Mouse (Mus musculus): ENCODE data around the gene Tor1a. TPM values are rescaled to one million over a fixed set of nuclear protein-coding genes. Genes with fewer than 3 reads are reported as not detected.

Tor1a gene
- total and polyA plus RNA-seq, 2 experiments from 2014 or later, result 62.4 to 83.2 TPM

DNA sequence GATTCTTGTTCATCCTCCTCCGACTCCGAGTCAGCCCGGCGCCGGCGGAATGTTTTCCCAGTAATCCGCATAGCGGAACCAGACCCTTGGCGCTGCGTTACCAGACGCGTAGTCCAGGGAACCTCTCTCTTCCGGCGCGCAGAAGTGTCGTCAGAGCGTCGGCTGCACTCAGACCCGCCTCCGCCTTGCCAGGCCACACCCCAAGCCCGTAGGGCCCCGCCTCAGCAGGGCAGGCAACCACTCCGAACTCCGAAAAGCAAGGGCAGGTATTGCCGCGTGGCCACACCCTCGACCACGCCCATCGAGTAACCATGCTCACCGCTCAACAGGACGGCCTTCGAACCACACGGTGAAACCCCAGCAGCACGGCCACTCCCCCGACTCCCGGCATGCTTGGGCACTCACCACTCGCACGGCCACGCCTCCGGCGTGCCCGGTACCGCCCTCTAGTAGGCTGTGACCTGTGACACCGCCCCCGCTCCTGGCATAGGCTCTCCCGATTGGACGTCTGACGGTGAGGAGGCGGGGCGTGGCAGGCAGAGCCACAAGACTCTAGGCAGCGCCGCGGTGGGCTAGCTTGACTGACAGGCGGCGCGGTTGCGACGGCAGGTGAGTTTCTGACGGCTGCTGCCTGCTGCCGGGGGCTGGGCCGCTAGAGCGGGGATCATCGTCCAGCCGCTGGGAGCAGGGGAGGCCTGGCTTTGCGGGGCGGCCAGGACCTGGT is 14.2 kb upstream of the Tor1a start, which contains the start of the genes BC005624 and Usp20:
BC005624 (minus strand) TSS at position 412 of the 724 bp plus-strand sequence.
Usp20 (plus strand) TSS at position 490 of the 724 bp plus-strand sequence.
- Histone ChIP-seq H3K36me3 (ENCODE audit: insufficient read depth, low read length) (peaks cover 20% of the 10 kb centered on the region), H3K4me1 (ENCODE audit: insufficient read depth, low read length) (no peaks in the 10 kb centered on the region), H3K27ac (peak within 1 kb of the TSS; percentile 65), H3K9ac (replicated peaks; ENCODE audit: low read length) (peak within 1 kb of the TSS; percentile 59), H3K27me3 (ENCODE audit: insufficient read depth, low read length) (no peaks in the 10 kb centered on the region), H3K9me3 (ENCODE audit: low read length) (no peaks in the 10 kb centered on the region), H3K4me3 (ENCODE audit: low read length) (peak within 1 kb of the TSS; percentile 84), H3K4me2 (ENCODE audit: low read depth, low read length) (peak within 1 kb of the TSS; percentile 62)
- WGBS, result under 1% methylated on average over 66 of the region's 66 CpGs
- TF ChIP-seq CTCF (IDR thresholded peaks at IDR 0.05; ENCODE audit: low read depth), result peak; percentile 26; the same call in 1 of the 2 replicates
- DNase-seq (ENCODE audit: low spot score) (peak; percentile 99), ATAC-seq (peak; percentile 99)

DNA sequence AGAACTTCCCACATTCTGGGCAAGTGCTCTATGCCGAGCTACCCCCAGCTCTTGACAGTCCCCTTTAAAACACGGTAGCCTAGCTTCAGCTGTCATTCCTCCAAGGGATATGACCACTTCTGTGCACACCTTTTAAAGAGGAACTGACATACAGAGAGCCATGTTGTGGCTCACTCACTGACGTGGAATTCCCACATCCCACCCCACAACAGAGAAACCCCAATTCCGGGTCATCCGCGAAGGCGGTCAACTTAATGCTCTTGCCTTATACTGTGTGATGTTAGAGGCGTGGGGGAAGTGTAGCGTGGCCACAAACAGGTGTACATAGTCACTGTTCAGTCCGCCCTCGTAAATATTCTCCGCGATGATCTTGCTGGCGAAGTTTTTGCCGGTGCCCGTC is 907 bp downstream of the Tor1a start:
- H3K36me3 ChIP-seq (ENCODE audit: insufficient read depth, low read length), result peaks cover 28% of the 10 kb centered on the region
- peak overlapping the region; percentile 79; the same call in 1 of the 2 replicates for H3K27ac ChIP-seq
- TF ChIP-seq CTCF (IDR thresholded peaks at IDR 0.05; ENCODE audit: low read depth), result no peak
- H3K9me3 ChIP-seq (ENCODE audit: low read length), result no peaks in the 10 kb centered on the region
- WGBS, result 23% methylated on average over 16 of the region's 16 CpGs
- H3K4me3 ChIP-seq (ENCODE audit: low read length), result peak overlapping the region; percentile 63
- H3K27me3 ChIP-seq (ENCODE audit: insufficient read depth, low read length), result no peaks in the 10 kb centered on the region
- peak overlapping the region; percentile 78 for H3K9ac ChIP-seq (replicated peaks; ENCODE audit: low read length)
- H3K4me2 ChIP-seq (ENCODE audit: low read depth, low read length), result peak overlapping the region; percentile 92
- H3K4me1 ChIP-seq (ENCODE audit: insufficient read depth, low read length), result peaks cover 12% of the 10 kb centered on the region
- 0 out of 2 replicates have a peak, but pooled peaks have one; percentile 7 for ATAC-seq
- DNase-seq (ENCODE audit: low spot score), result peak; percentile 42

DNA sequence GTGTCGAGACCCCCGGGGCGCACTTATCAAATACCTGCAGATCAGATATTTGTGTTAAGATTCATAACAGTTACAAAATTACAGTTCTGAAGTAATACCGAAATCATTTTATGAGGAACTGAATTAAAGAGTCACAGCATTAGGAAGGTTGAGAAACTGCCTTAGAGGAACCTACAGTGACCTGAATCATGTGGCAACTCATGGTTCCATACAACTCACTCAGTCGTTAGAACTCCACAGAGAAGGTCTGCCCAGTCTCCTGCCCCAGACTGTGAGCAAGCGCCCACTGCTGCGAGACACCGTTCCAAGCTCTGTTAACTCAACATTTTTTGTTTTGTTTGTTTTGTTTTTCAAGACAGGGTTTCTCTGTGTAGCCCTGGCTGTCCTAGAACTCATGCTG is 2.1 kb downstream of the Tor1a start:
- H3K4me3 ChIP-seq (ENCODE audit: low read length), result no peak overlapping the region
- TF ChIP-seq CTCF (IDR thresholded peaks at IDR 0.05; ENCODE audit: low read depth), result no peak
- H3K36me3 ChIP-seq (ENCODE audit: insufficient read depth, low read length), result peaks cover 38% of the 10 kb centered on the region
- H3K27ac ChIP-seq, result no peak overlapping the region
- H3K9me3 ChIP-seq (ENCODE audit: low read length), result no peaks in the 10 kb centered on the region
- no peak for ATAC-seq
- no peaks in the 10 kb centered on the region for H3K27me3 ChIP-seq (ENCODE audit: insufficient read depth, low read length)
- H3K4me1 ChIP-seq (ENCODE audit: insufficient read depth, low read length), result peaks cover 12% of the 10 kb centered on the region
- WGBS, result 93% methylated on average over 8 of the region's 8 CpGs
- DNase-seq (ENCODE audit: low spot score), result no peak
- H3K9ac ChIP-seq (replicated peaks; ENCODE audit: low read length), result no peak overlapping the region
- no peak overlapping the region for H3K4me2 ChIP-seq (ENCODE audit: low read depth, low read length)

- H3K27me3 ChIP-seq (ENCODE audit: insufficient read depth, low read length), result no peaks in the 10 kb centered on the region
- ATAC-seq, result no peak
- no peak for TF ChIP-seq CTCF (IDR thresholded peaks at IDR 0.05; ENCODE audit: low read depth)
- H3K4me3 ChIP-seq (ENCODE audit: low read length), result no peak overlapping the region
- WGBS, result 91% methylated on average over 11 of the region's 11 CpGs
- no peak overlapping the region for H3K4me2 ChIP-seq (ENCODE audit: low read depth, low read length)
- H3K36me3 ChIP-seq (ENCODE audit: insufficient read depth, low read length), result peaks cover 66% of the 10 kb centered on the region
- DNase-seq (ENCODE audit: low spot score), result no peak
- no peak overlapping the region for H3K27ac ChIP-seq
- H3K4me1 ChIP-seq (ENCODE audit: insufficient read depth, low read length), result peaks cover 12% of the 10 kb centered on the region
- no peak overlapping the region for H3K9ac ChIP-seq (replicated peaks; ENCODE audit: low read length)
- H3K9me3 ChIP-seq (ENCODE audit: low read length), result no peaks in the 10 kb centered on the region
Measured at GRCm38 (mm10) chr2:30962570-30963254, 5.0 kb downstream of the Tor1a start.

DNA sequence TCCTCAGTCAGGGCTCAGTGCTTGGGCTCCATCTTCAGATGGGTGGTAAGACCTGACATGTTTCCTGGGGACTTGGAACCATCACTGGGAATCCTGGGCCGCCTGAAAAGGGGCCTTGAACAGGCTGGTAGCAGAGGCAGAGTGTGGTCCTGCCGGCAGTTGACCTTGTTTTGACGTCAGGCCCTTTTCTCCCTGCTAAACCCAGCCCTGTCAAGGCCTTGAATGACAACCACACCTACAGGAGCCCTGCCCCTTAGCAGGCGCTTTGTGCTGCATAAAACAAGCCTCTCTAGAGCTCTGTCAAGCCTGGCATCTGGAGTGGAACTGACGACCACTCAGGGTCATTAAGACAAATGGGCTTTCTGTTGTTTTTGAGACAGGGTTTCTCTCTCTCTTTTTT is 7.9 kb downstream of the Tor1a start:
- Histone ChIP-seq H3K27me3 (ENCODE audit: insufficient read depth, low read length) (no peaks in the 10 kb centered on the region), H3K9ac (replicated peaks; ENCODE audit: low read length) (no peak overlapping the region), H3K9me3 (ENCODE audit: low read length) (no peaks in the 10 kb centered on the region), H3K27ac (no peak overlapping the region), H3K4me3 (ENCODE audit: low read length) (no peak overlapping the region), H3K4me2 (ENCODE audit: low read depth, low read length) (no peak overlapping the region), H3K36me3 (ENCODE audit: insufficient read depth, low read length) (peaks cover 90% of the 10 kb centered on the region), H3K4me1 (ENCODE audit: insufficient read depth, low read length) (peaks cover 2% of the 10 kb centered on the region; the same call in 1 of the 2 replicates)
- DNase-seq (ENCODE audit: low spot score), result no peak
- no peak for ATAC-seq
- TF ChIP-seq CTCF (IDR thresholded peaks at IDR 0.05; ENCODE audit: low read depth), result no peak
- WGBS, result 36% methylated on average over 5 of the region's 5 CpGs

DNA sequence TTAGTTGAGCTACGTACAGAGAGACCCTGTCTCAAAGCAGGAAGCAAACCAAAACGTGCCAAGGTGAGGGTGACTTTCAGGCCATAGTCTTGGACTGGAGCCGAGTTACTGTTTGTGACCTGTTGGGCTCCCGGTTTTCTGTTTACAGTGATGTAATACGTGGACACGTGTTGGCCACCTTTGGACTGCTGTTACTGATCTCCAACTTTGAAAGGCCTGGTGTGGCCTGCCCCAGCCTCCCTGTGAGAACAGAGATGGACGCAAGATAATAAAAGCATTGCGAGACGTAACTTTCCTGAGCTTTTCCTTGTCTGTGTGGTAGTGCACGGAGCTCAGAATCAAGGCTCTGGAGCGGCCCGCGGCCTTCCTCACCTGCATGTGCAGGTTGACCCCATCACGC is 9.0 kb downstream of the Tor1a start:
- H3K27ac ChIP-seq, result no peak overlapping the region
- 93% methylated on average over 14 of the region's 14 CpGs for WGBS
- ATAC-seq (no peak), DNase-seq (ENCODE audit: low spot score) (no peak)
- peaks cover 81% of the 10 kb centered on the region for H3K36me3 ChIP-seq (ENCODE audit: insufficient read depth, low read length)
- no peaks in the 10 kb centered on the region for H3K9me3 ChIP-seq (ENCODE audit: low read length)
- no peaks in the 10 kb centered on the region for H3K27me3 ChIP-seq (ENCODE audit: insufficient read depth, low read length)
- peaks cover 13% of the 10 kb centered on the region; the same call in 1 of the 2 replicates for H3K4me1 ChIP-seq (ENCODE audit: insufficient read depth, low read length)
- no peak overlapping the region for H3K4me3 ChIP-seq (ENCODE audit: low read length)
- TF ChIP-seq CTCF (IDR thresholded peaks at IDR 0.05; ENCODE audit: low read depth), result no peak
- no peak overlapping the region for H3K4me2 ChIP-seq (ENCODE audit: low read depth, low read length)
- no peak overlapping the region for H3K9ac ChIP-seq (replicated peaks; ENCODE audit: low read length)
